Mouse (Mus musculus) embryo, embryonic 11 days (tissue): ENCODE data around the gene Emx1.

Experiments
- DNase-seq: peaks from one replicate; pipeline ENCODE4 v3.0.0-alpha.2; 2015

Gene Emx1

DNA sequence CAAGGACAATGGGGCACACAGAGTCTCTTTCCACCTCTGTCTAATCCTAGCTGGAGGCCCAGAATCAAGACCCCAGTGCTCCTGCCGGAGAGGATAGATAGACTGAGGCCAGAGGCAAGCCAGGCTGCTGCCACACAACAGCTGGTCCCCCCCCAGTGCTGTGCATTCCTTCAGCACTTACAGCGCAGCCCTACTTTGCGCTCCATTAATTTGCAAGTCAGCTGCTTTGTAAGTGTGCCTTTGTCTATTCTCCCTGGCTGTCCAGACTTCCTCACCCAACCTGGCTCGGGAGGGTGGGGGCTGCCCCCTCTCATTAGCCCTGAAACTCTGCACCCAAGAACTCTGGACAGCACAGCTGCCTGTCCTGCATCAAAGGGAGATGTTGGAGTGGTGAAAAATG lies 44.8 kb downstream of the Emx1 start:
- no peak for DNase-seq

DNA sequence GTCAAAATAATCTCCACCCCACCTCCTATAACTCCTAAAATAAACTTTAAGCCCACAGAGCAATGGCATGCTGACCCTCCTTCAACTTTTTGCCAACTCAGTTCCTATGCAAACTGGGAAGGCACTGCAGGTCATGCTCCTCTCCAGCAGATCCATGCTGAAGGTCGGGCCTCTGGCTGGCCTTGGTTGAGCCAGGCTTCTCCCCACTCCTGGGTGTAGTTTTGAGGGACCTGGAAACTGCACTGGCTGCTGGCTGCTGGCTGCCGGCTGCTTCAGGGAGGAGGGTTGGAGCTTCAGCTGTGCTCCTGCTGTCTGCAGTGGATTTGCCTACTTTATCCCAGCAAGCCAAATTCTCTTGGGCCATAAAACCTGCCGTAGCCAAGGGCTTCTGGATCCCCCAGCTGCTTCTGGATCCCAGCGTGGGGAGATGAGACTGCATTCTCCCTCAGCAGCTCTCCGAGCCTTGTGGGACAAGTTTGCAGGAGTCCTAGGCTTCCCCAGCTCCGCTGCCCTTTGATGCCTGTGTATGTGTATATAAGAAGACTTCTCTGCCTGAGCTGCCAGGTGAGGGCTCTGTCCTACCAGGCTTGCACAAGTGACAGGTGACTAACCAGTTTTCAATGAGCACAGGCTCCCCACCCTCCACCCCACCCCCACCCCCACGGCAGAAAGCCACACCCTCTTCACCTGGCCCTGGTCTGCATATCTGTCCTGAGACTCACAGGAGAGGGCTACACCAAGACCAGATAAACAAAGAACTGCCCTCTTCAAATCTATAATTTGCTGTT lies 45.8 kb downstream of the Emx1 start:
- no peak for DNase-seq

DNA sequence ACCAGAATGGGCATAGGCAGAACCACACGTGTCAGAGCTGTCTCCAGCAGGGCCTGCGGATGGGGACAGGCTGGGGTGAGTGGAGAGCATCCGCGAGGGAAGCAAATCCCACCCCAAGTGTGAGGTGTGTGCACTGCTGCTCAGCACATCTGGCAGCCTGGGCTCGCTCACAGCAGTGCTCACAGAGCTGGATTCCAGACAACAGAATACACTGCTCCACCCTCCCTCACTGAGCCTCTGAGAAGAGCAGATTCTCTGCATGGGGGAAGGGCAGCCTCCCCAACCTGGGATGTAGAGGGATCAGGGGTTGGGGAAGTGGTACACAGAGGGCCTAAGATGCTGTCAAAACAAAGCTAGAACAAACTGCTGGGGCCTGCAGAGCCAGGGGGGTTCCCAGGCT lies 47.6 kb downstream of the Emx1 start:
- DNase-seq, result no peak

DNA sequence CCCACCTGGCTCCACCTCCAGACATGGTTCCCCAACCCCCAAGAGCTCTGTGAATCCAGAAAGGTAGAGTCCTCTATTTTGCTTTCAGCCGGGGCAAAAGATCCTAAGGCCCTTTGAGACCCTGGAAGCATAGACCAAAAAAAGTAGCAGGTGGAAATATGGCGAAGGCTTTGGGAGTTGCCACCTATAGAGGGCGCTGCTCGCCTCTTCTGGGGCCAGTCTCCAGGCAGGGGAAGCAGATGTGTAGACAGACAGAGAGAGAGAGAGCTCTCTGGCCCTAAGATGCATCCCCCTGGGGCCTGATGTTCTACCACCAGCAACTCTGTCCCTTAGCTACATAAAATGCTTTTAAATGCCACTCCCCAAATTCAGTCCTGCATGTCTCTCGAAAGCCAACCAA lies 49.8 kb downstream of the Emx1 start:
- DNase-seq, result peak; percentile 47

DNA sequence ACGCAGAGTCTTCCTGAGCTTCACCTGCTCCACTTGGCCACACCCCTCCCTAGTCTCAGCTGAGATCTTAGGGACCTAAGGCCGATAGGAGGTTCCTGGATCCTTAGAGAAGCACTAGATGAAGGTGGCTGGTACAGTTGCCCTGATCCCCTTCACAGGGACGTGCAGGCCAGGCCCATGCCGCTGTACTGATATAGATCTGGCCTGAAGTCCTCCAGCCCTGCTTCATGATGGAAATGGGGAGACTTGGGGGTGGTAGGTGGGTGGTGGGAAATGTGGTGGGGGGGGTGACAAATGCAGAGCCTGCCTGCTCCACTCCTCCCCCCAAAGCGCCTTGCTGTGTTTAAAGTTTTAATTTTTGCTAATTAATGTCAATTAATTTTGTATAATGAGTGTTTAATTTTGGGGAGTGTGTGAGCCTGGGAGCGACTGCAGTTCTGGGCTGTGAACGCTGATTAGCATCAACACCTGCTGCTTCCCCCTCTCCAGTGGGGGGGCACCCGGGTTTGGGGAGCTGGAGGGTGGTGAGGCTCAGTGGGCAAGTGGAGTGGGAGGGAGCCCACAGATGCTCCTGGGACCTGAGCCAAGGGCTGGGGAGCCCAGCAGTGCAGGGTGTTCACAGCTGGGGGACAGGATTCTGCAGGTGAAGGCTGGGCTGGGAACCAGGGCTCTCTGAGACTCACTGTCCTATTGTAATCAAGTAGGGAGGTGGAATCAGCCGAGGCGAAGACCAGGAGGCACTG lies 50.5 kb downstream of the Emx1 start:
- DNase-seq, result no peak

DNA sequence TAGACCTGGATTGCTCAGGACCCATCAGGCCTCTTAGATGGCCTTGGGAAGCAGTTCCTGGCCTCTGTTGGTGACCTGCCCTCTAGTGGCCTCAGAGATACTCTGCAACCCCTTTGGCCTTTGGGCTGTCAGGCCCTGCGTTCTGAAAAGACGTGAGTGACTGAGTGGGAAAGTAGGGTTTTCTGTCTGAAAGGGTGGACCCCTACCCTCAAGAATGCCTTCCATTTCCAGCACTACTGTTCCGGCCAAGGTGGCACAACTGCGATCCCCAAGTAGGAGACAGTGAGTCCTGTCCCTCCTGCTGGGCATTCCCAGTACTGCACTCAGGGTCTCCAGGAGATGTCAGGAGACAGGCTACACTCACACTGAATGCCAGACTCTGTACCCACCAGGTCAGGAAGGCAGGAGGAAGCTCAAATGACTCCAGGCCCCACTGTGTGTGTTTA lies 51.8 kb downstream of the Emx1 start:
- DNase-seq, result peak; percentile 81

DNA sequence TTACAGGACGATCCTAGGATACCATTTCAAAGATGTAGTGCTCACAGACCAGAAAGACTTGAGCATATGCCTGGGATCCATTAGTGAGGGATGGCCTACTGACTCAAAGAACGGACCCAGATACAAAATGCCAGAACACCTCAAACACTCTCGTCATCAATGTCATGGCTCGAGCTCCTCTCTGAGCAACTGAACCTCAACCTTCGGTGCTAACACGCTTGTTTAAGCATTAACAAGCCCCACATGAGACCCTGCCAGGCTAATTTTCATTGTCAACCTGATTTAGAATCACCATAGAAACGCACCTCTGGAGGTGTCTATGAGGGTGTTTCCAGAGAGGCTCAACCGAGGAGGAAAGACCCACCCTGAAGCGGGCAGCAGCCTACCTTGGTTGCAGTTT lies 62.6 kb downstream of the Emx1 start:
- DNase-seq, result no peak

DNA sequence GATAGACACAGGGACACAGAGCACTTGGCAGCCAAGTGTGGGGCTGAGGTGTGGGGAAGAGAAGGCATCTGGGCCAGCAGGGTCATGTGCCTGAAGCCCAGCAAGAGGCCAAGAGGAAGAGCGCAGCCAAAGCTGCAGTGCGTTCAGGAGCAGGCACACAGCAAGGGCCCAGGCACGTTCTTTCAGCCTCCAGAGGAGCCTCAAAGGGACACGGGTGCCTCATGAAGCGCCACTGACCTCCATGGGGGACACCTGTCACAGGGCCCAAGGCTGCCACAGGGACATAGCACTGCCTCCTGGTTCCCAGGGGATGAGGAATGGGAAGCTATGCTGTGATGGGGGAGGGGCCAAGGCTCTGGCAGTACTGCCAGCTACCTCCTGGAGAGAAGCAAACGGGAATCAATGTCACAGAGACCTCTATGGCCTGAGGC lies 63.6 kb downstream of the Emx1 start:
- DNase-seq, result no peak

DNA sequence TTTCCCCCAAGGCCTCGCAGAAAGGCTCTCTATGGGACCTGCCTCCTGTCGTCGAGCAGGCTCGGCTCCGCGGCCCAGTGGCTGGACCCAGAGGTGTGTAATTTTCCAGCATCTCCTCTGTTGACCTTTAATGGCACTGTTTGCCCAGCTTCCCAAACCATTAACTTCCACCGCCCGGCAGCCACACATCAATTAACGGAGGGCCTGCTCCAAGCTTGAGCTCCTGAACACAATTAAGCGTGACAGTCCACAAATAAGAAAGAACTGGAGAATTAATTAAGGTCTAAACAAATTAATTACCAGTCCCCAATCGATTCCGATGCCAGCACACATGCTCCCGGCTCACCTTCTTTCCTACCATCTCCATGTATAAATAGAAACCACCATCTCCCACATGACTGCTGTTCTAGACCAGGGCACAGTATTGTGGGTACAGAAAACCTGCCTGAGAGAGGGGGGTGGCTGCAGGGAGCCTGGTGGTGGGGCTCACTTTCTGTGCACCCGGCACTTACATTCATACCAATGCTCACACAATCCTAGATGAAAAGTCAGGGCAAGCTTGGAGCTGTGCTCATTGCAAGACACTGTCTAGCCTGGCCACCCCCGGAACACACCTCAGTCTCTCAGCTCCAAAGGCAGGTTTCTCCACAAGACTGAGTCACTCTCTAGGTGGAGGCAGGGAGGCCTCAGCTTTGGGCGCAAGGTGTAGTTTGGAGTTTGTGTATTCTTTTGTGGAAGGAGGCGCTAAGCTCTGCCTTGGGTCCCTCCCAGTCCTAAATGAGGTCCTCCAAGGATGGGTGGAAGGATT lies 65.2 kb downstream of the Emx1 start:
- DNase-seq, result no peak

DNA sequence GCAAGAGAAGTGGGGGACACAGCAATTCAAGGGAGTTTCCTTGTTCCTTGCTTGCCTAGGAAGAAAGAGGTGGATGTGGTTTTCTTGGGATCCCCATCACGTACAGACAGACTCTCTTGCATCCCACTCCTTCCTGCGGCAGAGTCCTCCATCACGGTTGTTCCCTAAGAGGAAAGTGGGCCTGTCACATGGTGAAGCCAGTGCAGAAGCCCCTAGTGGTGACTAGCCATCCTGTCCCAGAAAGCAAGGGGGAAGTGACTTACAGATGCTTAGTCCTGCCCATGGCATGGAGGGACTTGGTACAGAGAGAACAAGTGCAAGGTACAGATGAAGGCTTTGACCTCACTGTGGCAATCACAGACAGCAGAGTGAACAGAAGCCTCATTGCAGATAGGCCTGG lies 66.0 kb downstream of the Emx1 start:
- DNase-seq, result no peak
